Mouse (Mus musculus) layer of hippocampus, adult 2 months (tissue): ENCODE data around the gene Elovl5. TPM values are rescaled to one million over a fixed set of nuclear protein-coding genes. Genes with fewer than 3 reads are reported as not detected.
"Not testable (repeated sequence)": the region's sequence is repeated elsewhere in the genome, so short reads cannot be mapped to it uniquely, and the experiment has no call there.

Experiments
- DNase-seq, 2 experiments: peaks; one replicate each; pipeline ENCODE4 v3.0.0; 2022; ENCODE audit warnings: low spot score in 2 of 2
- H3K27ac ChIP-seq: fragments of 200-600 bp; 2 replicates; pipeline ENCODE4 v1.8.1; 2022
- H3K4me3 ChIP-seq: fragments of 200-600 bp; 2 replicates; pipeline ENCODE4 v1.8.1; 2022; ENCODE audit warnings: mild to moderate bottlenecking
- CTCF ChIP-seq: fragments of 200-600 bp; conservative IDR thresholded peaks from 2 replicates; pipeline ENCODE4 v1.8.1; 2022; ENCODE audit warnings: antibody characterized with exemption, mild to moderate bottlenecking, moderate library complexity
- total RNA-seq, 2 experiments: library from RNA; stranded (reverse); gene quantifications; 2 replicates each; pipeline ENCODE4 v1.2.3; 2021

Gene Elovl5
- total RNA-seq, 2 experiments from 2014 or later, result 60.4 to 67.3 TPM

DNA sequence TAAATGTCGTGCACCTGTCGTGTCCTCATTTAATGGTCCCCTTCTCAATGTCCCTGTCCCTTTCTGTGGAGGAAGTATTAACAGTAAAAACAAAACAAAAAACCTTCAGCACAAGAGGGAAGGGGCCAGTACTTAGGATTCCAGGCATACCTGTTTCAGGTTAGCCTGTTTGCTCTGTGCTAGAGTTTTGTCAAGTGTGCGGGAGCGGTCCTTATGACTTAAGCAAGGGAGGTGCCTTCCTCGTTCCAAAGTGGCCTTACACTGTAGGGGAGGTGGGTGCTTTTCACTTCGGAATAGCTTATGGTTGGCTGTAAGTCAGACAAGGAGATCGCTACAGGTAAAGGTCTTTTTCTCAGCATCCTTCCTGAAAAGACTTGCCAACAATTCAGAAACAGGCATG, 49.7 kb downstream of the Elovl5 start:
- Histone ChIP-seq H3K27ac (no peak overlapping the region), H3K4me3 (no peak overlapping the region)
- DNase-seq, result no peak
- TF ChIP-seq CTCF, result no peak

- no peak for DNase-seq
- no peak overlapping the region for H3K4me3 ChIP-seq
- TF ChIP-seq CTCF, result no peak
- peak overlapping the region; percentile 55; the same call in 1 of the 2 replicates for H3K27ac ChIP-seq
Observed at GRCm38 (mm10) chr9:77967584-77968163, 50.5 kb downstream of the Elovl5 start.

DNA sequence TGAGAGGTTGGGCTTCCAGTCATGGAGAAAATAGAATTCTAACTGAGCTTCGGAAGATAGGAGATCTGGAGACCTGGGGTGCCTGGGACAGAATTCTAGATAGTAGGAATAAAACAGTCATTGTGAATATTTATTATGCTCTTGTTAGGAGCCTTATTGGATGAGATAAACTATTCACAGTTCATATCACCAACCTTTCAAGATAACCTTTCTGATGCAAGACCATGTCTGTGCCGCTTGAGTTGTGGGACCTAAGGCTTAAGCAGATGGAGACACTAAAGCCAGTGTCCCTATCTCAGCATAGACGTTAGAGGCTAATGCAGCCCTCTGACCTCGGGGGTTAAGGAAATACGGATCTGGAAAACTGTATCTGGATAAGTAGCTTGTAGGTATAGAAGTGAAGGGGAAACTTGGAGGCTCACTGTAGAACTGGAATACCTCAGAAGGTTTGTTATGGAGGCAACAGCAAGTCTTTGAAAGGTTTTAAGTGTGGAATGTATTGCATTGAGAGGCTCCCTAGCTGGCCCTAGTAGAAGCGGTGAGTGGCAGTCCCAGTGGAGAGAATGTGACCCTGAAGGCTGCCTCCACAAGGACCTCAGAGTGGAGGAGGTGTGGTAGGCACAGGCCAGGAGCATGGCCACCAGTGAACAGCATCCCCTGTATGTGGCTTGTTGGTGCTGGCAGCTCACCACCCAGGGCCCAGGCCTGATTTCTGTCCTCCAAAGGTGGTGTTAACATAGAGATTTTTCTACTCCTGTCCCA, 52.2 kb downstream of the Elovl5 start:
- no peak for DNase-seq
- Histone ChIP-seq H3K4me3 (no peak overlapping the region), H3K27ac (no peak overlapping the region)
- no peak for TF ChIP-seq CTCF

- TF ChIP-seq CTCF, result no peak
- Histone ChIP-seq H3K4me3 (no peak overlapping the region), H3K27ac (no peak overlapping the region)
- no peak for DNase-seq
Observed at GRCm38 (mm10) chr9:77979000-77979399, 61.8 kb downstream of the Elovl5 start.

DNA sequence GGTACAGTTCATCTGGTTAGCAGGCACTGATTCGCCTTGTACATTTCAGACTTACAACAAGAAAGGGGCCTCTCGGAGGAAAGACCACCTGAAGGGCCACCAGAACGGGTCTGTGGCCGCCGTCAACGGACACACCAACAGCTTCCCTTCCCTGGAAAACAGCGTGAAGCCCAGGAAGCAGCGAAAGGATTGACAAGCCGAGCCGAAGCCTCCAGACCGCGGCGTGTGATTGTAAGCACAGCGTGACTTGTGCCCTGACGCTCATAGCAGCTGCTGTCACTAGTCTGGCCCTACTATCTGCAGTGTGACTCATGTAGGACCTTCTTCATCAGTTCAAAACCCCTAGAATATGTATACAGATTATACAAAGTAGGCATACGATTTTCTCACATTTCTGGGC, 65.5 kb downstream of the Elovl5 start:
- Histone ChIP-seq H3K4me3 (no peak overlapping the region), H3K27ac (no peak overlapping the region)
- DNase-seq, result no peak
- no peak for TF ChIP-seq CTCF

DNA sequence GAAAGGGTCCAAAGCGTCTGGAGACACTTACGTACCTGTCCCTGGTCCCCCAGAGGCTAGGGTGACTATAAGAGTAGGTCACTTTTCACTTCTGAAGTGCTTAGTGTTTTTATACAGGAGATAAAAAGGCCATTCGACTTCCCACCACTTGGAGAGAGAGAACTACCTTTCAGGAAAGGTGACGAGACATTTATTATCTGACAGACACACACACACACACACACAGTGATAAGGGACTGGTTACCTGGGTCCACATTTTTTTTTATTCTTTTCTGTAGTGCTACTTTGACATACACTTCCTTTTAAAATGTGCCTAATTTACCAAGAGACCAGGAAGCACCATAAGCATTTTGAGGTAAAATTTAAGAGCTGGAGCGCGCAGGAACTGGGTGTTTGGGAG, 66.4 kb downstream of the Elovl5 start:
- no peak overlapping the region for H3K4me3 ChIP-seq
- H3K27ac ChIP-seq, result no peak overlapping the region
- no peak for DNase-seq
- TF ChIP-seq CTCF, result no peak

DNA sequence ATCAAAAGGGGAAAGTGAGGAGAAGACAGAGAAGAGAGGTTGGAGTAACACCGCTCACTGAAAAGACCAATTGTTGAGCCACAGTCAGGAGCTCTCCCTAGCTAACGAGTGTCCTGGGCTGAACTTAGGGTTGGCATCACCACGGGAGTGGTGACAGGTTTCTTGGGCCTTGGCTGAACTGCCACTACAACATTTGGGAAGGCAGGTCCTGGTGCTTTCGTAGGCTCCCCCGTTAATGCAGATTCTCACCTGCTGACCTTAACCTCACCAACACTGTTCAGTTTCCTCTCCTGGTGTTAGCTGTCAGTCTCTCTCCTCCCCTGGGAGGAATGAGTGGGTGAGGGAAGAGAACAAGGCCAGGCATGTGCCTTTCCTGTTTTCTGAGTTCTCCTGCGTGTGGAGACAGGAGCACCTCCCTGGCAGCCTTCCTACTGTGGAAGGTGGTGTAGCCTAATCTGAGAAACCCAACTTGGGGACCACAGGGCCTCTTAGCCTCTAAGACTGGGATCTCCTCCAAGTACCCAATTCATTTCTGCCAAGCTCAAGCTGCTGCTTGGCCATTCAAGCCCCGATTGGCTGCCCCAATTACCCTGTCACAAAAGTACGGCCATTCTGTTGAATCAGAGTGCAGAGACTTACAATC, 69.1 kb downstream of the Elovl5 start:
- Histone ChIP-seq H3K27ac (peak overlapping the region; percentile 47; the same call in 1 of the 2 replicates), H3K4me3 (no peak overlapping the region)
- no peak for DNase-seq
- no peak for TF ChIP-seq CTCF

DNA sequence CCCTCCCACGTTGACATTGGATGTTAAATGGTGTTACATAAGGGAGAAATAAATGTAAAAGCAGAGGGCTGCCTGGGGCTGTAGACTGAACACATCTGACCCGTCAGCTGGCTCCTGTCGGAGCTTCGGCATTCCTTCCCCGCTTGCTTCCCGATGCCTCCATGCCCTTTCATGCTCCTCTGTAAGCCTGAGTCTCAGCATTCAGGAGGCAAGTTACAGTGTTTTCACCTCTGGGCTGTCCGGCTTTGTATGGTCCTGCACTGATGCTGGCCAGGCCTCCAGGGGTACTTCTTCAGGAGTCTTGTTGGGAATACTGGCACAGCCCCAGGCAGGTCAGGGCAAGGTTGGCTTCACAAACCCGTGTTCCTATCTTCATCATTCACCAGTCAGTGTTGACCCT, 72.5 kb downstream of the Elovl5 start:
- H3K4me3 ChIP-seq, result no peak overlapping the region
- H3K27ac ChIP-seq, result no peak overlapping the region
- DNase-seq, result no peak
- no peak for TF ChIP-seq CTCF

GRCm38 (mm10) chr9:77990278-77990677, 73.1 kb downstream of the Elovl5 start:
- no peak for DNase-seq
- TF ChIP-seq CTCF, result no peak
- H3K27ac ChIP-seq, result no peak overlapping the region
- H3K4me3 ChIP-seq, result no peak overlapping the region

- no peak for DNase-seq
- H3K4me3 ChIP-seq, result no peak overlapping the region
- no peak overlapping the region for H3K27ac ChIP-seq
- TF ChIP-seq CTCF, result no peak
Observed at GRCm38 (mm10) chr9:77991650-77992049, 74.5 kb downstream of the Elovl5 start.

GRCm38 (mm10) chr9:77992276-77992675, 75.1 kb downstream of the Elovl5 start:
- H3K4me3 ChIP-seq, result no peak overlapping the region
- no peak for TF ChIP-seq CTCF
- H3K27ac ChIP-seq, result no peak overlapping the region
- no peak for DNase-seq

DNA sequence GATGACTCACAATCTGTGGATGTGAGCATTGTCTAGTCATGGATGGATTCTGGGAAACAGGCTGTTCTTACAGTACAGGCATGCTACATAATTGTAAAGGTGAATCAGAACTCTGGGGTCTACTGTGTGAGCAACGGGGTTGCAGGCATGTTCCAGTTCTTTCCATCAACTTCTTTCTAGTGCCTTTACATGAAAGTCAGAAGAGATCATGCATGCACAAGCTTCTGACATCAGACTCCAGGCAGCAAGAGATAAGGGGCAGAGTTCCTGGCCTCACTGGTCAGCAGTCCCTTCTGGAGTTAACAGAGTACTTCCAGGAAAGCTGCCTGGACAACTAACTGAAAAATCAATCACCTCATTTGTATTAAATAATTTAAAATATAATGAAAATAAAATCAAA, 75.9 kb downstream of the Elovl5 start:
- no peak overlapping the region for H3K4me3 ChIP-seq
- no peak for DNase-seq
- no peak for TF ChIP-seq CTCF
- no peak overlapping the region for H3K27ac ChIP-seq

GRCm38 (mm10) chr9:77993538-77994255, 76.5 kb downstream of the Elovl5 start:
- H3K4me3 ChIP-seq, H3K27ac ChIP-seq, DNase-seq: not testable (repeated sequence)
